Mouse (Mus musculus) A20 (cell line): ENCODE data around the gene Sox30.

Source experiments
- DNase-seq: peaks from one replicate; pipeline ENCODE4 v3.0.0-alpha.2; 2011; ENCODE audit warnings: low read depth, low spot score

Gene Sox30

GRCm38 (mm10) chr11:45979946-45980892 is at the start of gene Sox30:
TSS of gene Sox30 (plus strand) at chr11:45980310.
- DNase-seq, result no peak

- no peak for DNase-seq
These were observed 47.3 kb upstream of the Sox30 start for GRCm38 (mm10) chr11:45932771-45933170.

- no peak for DNase-seq
These were observed 42.6 kb upstream of the Sox30 start for GRCm38 (mm10) chr11:45937478-45937877.

DNA sequence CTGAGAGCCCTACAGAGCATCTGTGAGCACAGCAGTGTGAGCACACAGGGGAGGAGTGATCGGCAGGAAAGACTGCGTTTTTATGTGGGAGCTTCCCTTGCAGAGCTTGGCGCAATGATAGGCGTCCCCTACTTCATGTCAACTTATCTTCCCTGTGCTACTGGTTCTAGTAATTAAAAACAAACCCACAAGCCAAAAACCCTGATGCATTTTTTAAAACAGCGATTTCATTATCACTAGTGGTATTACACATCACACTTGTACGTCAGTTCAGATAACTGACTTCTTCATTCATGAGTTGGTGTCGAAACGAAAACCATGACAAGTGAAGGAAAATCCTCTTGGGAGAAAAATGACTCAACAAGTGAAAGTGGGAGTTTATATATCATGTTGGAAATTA is 41.2 kb upstream of the Sox30 start:
- DNase-seq, result no peak

- DNase-seq, result no peak
These were observed 37.8 kb upstream of the Sox30 start for GRCm38 (mm10) chr11:45942281-45942680.

DNA sequence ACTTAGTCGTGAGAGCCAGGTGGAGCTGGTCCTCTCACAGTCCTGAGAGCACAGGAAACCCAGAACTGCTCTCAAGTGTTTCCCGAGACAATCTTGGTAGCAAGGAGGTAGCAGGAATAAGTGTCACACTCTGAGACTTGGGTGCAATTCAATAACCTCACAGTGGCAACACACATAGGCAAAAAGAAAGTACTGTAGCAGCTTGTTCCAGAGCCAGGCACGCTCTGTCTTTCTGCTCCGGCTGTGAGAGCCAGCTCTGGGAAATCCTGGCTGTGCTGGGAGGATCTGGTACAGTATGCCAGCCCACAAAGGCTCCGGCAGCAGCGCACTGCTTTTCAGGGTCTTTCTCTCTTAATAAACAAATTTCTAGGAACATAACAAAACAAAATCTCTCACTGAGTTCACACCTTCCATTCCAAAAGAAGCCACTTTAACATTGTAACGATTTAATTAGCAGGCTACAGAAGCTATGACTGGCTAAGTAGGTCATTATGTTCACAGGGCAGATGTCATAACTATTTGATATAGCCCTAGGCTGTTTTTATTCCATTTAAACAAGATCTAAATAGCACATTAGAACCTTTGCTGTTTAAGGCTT is 36.9 kb upstream of the Sox30 start:
- DNase-seq, result no peak

- peak; percentile 59 for DNase-seq
These were observed 36.0 kb upstream of the Sox30 start for GRCm38 (mm10) chr11:45943891-45944642.

- DNase-seq, result peak; percentile 97
These were observed 35.4 kb upstream of the Sox30 start, which contains the start of gene Lsm11 for GRCm38 (mm10) chr11:45944643-45945156. TSS of gene Lsm11 (minus strand) at chr11:45944935.

DNA sequence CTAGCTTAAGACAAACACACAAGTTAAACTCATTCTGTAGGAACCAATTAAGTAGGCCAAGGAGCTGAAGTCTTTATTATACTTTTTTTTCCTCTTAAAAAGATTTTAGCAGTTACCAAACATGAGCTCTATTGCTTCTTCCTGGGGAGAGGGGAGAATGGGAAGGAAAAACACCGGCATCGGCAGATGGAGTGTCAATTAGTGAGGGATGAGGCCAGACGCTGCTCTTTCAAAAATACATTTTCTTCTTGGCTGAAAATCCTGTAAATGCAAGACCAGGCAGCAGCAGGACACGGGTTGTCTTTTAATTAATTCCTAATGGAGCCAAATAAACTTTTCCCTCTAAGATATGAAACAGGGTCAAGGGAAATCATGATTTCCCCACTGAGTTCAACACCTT is 33.3 kb upstream of the Sox30 start:
- no peak for DNase-seq

DNA sequence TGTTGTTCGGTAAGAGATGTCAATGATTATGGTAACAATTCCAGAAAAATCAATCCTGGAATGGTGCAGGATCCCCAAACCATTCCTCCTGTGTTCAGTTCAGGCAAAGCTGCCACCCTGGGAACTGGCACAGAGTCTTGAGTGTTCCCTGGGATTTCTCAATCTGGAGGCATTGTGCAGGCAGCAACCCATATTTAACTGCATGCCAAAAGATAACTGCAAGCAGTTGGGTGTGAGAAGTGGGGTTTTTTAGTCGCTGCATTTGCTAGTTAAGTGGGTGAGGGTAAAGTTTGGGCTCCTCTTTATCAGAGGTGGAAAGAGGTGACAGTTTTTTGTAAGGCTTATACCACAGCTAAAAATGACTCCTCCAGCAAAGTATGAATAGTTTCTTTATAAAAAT is 32.6 kb upstream of the Sox30 start:
- DNase-seq, result no peak

- peak; percentile 99 for DNase-seq
These were observed 24.9 kb upstream of the Sox30 start, which contains the start of gene Thg1l for GRCm38 (mm10) chr11:45955127-45955627. TSS of gene Thg1l (minus strand) at chr11:45955494.

DNA sequence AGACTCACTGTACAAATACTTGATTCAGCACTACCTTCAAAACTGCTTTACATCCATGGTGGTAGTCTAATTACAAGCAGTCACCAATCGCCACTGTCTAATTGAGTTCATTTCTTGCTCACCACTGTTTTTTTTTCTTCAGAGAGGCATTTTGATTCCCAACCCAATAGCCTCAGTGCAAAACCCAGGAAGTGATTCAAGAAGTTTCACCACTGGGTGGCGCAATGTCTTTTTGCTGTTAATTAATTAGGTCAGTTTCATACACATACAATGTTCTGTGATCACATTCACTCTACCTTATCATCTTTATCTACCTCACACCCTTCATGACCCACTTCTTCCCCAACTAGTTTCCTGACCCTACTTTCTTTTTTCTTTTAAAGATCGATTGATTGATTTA is 20.5 kb upstream of the Sox30 start:
- peak; percentile 72 for DNase-seq

- peak; percentile 59 for DNase-seq
These were observed 20.1 kb upstream of the Sox30 start for GRCm38 (mm10) chr11:45960003-45960402.

- DNase-seq, result no peak
These were observed 13.2 kb upstream of the Sox30 start for GRCm38 (mm10) chr11:45966896-45967295.

DNA sequence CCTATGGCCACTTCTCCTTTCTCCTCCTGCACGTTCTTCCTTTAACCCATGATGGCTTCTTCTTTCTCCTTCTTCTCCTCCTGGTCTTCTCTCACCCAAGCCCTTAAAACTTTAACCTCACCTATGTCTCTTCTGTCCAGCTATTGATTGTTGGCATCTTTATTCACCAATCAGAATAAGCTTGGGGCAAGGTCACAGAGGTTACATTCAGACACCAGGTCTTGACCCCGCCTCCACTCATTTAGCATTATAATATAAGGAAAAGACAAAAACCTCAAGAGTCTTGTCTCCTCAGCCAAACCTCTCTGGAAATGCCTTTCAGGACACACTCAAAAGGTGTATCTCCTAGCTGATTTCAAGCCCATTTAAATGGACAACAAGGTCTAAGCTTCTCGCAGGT is 11.6 kb upstream of the Sox30 start:
- no peak for DNase-seq

DNA sequence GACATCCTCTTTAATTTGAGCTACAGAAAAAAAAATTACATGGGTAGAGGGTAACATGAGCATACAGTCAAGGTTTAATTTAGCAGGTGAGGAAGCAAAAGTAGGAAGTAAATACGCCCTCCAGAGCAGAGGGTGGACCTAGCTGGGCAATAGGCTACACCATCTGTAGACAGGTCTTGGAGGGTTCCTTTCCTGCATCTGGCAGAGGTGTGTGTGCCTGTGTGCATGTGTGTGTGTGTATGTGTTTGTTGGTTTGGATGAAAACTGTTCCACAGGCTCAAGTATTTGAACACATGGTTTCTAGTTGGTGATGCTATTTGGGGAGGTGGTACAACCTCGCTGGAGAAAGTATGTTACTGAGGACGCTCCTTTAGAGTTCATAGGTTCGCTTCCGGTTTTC is 6.5 kb upstream of the Sox30 start:
- DNase-seq, result peak; percentile 77

DNA sequence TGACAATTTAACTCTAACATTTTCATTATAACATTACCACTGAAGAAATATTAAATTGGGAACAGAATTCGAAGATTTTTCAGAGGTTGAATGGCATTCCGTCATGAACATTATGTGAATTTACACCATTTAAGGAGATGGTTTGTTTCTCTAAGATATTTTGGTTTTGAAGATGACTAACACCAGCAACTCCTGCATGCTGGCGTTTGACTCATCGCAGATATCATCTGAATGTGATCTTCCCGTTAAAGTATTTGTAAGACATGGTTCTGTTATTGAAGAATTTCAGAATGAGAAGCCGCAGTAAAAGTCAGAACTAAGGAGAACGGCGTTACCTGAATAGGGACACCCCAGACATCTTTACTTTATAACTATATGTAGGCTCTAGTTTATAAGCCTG is 5.6 kb upstream of the Sox30 start:
- no peak for DNase-seq

DNA sequence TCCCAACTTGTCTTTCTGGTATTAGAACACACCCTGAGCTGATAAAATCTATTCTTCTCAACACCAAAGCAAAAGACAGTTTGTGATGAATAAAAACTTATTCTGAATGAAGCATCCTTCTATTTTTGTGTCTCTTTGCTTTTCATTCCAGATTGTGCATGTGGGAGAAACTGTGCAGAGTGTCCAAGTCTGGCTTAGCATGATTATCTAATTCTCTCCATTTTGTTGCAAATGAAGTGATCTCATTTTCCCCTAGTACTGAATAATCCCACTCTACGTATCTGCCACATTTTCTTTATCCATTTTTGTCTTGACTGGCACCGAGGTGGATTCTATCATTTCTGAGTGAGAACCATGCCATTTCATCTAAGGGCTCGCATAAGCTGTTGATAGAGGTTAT is 4.0 kb upstream of the Sox30 start:
- no peak for DNase-seq

DNA sequence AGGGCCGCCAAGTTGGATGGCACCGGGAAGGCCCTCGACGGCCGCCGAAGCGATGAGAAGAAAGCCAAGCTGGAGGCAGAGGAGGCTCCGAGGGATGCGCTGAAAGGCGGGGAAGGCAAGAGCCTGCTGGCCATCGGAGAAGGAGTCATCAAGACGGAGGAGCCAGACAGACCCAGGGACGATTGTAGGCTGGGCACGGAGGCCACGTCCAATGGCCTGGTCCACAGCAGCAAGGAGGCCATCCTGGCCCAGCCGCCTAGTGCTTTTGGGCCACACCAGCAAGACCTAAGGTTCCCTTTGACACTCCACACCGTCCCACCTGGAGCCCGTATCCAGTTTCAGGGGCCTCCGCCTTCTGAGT is 763 bp downstream of the Sox30 start:
- DNase-seq, result no peak

GRCm38 (mm10) chr11:45991604-45992003 is 11.5 kb downstream of the Sox30 start:
- no peak for DNase-seq

DNA sequence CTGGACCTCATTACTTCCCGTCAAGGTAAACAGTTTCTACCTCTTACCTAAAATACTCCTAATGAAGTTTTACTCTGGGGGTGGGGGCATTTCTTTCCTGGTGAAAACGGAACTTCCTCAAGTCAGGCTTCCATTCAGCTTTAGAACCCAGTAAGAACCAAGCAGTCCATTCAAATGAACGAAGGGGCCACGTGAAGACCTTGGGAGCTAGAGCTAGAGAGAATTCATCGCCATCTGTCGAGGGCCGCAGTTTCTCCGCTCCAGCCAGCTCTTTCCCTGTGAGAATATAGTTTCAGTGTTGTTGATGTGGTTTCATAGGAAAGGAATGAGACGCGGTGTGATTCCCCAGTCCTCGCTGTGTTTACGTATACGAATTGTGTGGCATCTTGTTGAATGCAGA is 12.0 kb downstream of the Sox30 start:
- no peak for DNase-seq

DNA sequence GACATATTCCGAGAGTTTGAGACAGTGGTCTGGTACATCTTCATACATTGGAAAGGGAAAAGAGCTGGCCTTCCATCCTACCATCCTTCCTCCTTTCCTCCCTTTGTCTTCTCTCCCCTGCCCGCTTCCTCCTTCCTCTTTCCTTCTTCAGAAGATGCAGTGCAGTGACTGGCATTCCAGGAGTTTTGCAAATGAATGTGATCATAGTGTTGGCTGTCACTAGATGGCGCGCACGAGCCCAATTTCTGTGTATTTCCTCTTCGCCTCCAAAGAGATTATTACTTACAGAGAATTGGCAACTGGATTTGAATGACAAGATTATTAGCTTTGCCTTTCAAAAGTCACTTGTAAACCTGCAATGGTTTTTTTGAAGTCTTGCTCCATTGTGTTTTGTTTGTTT is 36.0 kb downstream of the Sox30 start:
- DNase-seq, result peak; percentile 54
